Mouse (Mus musculus) myocyte (in vitro differentiated cells): ENCODE measurements around the gene Lat2. TPM values are rescaled to one million over a fixed set of nuclear protein-coding genes. Genes with fewer than 3 reads are reported as not detected.
A peak's percentile ranks its signal among the peaks of the same experiment; 100 is the strongest.

Experiments used
- H3K27me3 ChIP-seq: one replicate; pipeline ENCODE4 v1.6.1; 2011; ENCODE audit not compliant: control insufficient read depth, insufficient read depth, insufficient read length
- H3K36me3 ChIP-seq: one replicate; pipeline ENCODE4 v1.6.1; 2011; ENCODE audit not compliant: control insufficient read depth, insufficient read depth
- H3K4me2 ChIP-seq: one replicate; pipeline ENCODE4 v1.6.1; 2011; ENCODE audit warnings: low read depth, control low read depth
- H3K4me3 ChIP-seq: one replicate; pipeline ENCODE4 v1.5.1; 2011; ENCODE audit warnings: mild to moderate bottlenecking, control low read depth, moderate library complexity
- H3K79me2 ChIP-seq: one replicate; pipeline ENCODE4 v1.6.1; 2011; ENCODE audit not compliant: control insufficient read depth, insufficient read depth
- H3ac ChIP-seq: one replicate; pipeline ENCODE4 v1.6.1; 2011; ENCODE audit not compliant: control insufficient read depth, insufficient read length
- CEBPB ChIP-seq: IDR thresholded peaks from 2 replicates; pipeline ENCODE4 v1.6.1; 2011; ENCODE audit warnings: mild to moderate bottlenecking, moderate library complexity; ENCODE audit not compliant: poor library complexity, insufficient read depth, severe bottlenecking
- E2F4 ChIP-seq: IDR thresholded peaks from one replicate; pipeline ENCODE4 v1.6.1; 2011; ENCODE audit warnings: mild to moderate bottlenecking, control low read depth, moderate library complexity; ENCODE audit not compliant: insufficient read depth
- MAX ChIP-seq: IDR thresholded peaks from one replicate; pipeline ENCODE4 v1.6.1; 2011; ENCODE audit warnings: low read depth, mild to moderate bottlenecking, control low read depth
- MYOD1 ChIP-seq, 3 experiments: IDR thresholded peaks; one replicate each; pipeline ENCODE4 v1.6.1; 2011; ENCODE audit warnings: control low read depth in 2 of 3, low read depth in 2 of 3, mild to moderate bottlenecking in 2 of 3, moderate library complexity in 1 of 3; ENCODE audit not compliant: insufficient read length in 2 of 3, control insufficient read depth in 1 of 3
- MYOG ChIP-seq, 3 experiments: IDR thresholded peaks; one replicate each; pipeline ENCODE4 v1.6.1; 2011; ENCODE audit warnings: control low read depth in 2 of 3, low read depth in 2 of 3, mild to moderate bottlenecking in 2 of 3; ENCODE audit not compliant: insufficient read length in 2 of 3, control insufficient read depth in 1 of 3, insufficient read depth in 1 of 3
- POLR2A ChIP-seq: IDR thresholded peaks from one replicate; pipeline ENCODE4 v1.6.1; 2011; ENCODE audit warnings: low read depth, mild to moderate bottlenecking, control low read depth, moderate library complexity; ENCODE audit not compliant: insufficient read length
- POLR2AphosphoS2 ChIP-seq: IDR thresholded peaks from one replicate; pipeline ENCODE4 v1.6.1; 2011; ENCODE audit warnings: low read depth, control low read depth; ENCODE audit not compliant: insufficient read length
- REST ChIP-seq: IDR thresholded peaks from one replicate; pipeline ENCODE4 v1.6.1; 2011; ENCODE audit warnings: mild to moderate bottlenecking, control low read depth, moderate library complexity; ENCODE audit not compliant: insufficient read depth, insufficient read length
- SRF ChIP-seq: IDR thresholded peaks from one replicate; pipeline ENCODE4 v1.6.1; 2011; ENCODE audit warnings: low read depth; ENCODE audit not compliant: control insufficient read depth, insufficient read length
- TCF12 ChIP-seq: IDR thresholded peaks from one replicate; pipeline ENCODE4 v1.6.1; 2011; ENCODE audit warnings: mild to moderate bottlenecking, control low read depth; ENCODE audit not compliant: poor library complexity, insufficient read depth, severe bottlenecking
- TCF3 ChIP-seq: IDR thresholded peaks from one replicate; pipeline ENCODE4 v1.6.1; 2011; ENCODE audit warnings: low read depth, control low read depth; ENCODE audit not compliant: insufficient read length
- USF1 ChIP-seq: IDR thresholded peaks from one replicate; pipeline ENCODE4 v1.6.1; 2011; ENCODE audit warnings: low read depth, mild to moderate bottlenecking, control low read depth, moderate library complexity
- polyA plus RNA-seq: library from polyadenylated mRNA; unstranded; fragments of >200 nt; fragmentation: generic; extraction: Trizol; gene quantifications from one replicate; pipeline ENCODE4 v1.2.1, GENCODE M21; 2012; ENCODE audit warnings: missing spikeins

Gene Lat2
- polyA plus RNA-seq, 1 experiment = 0.59 TPM

- Histone ChIP-seq H3K4me3 (no peak overlapping the region), H3ac (no peak overlapping the region), H3K36me3 (peaks cover 20% of the 10 kb centered on the region)
Measured at GRCm38 (mm10) chr5:134614296-134614695, 529 bp downstream of the Lat2 start.

DNA sequence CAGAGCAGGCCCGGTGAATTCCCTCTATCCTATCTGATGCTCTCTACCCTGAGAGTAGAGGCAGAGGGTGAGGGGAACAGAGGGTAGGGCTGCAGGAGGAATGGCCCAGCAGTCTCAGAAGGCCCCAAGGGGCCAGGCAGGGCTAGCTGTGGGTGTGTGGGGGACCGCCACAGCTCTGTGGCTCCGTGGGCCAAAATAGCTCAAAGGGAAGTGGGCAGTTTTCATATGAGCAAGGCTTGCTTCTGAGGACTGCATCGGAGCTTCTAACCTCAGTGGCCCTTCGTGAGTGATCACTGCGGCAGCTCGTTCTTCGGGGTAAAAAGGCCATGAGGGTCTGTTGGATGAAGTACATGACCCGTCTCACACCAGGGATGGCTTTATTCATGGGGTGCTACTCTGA, 1.1 kb downstream of the Lat2 start:
- peaks cover 14% of the 10 kb centered on the region for H3K36me3 ChIP-seq
- TF ChIP-seq POLR2AphosphoS2 (peak; percentile 23), REST (no peak), SRF (no peak), MYOD1 (IDR thresholded peaks at IDR 0.05; ENCODE audit: control insufficient read depth in 1 of 3, insufficient read length in 2 of 3, low read depth in 2 of 3) (no peak), TCF3 (no peak), E2F4 (no peak)

More at GRCm38 (mm10) chr5:134614296-134614695, 529 bp downstream of the Lat2 start:
- H3K27me3 ChIP-seq = no peaks in the 10 kb centered on the region
- H3K79me2 ChIP-seq = no peaks in the 10 kb centered on the region
- no peak for TF ChIP-seq E2F4
- TF ChIP-seq SRF = no peak
- no peak for TF ChIP-seq MYOG (IDR thresholded peaks at IDR 0.05; ENCODE audit: control insufficient read depth in 1 of 3, insufficient read depth in 1 of 3, insufficient read length in 2 of 3, low read depth in 2 of 3)
- TF ChIP-seq TCF3 = no peak
- no peak for TF ChIP-seq MAX
- no peak for TF ChIP-seq REST
- no peak for TF ChIP-seq TCF12
- H3K4me2 ChIP-seq = no peak overlapping the region

DNA sequence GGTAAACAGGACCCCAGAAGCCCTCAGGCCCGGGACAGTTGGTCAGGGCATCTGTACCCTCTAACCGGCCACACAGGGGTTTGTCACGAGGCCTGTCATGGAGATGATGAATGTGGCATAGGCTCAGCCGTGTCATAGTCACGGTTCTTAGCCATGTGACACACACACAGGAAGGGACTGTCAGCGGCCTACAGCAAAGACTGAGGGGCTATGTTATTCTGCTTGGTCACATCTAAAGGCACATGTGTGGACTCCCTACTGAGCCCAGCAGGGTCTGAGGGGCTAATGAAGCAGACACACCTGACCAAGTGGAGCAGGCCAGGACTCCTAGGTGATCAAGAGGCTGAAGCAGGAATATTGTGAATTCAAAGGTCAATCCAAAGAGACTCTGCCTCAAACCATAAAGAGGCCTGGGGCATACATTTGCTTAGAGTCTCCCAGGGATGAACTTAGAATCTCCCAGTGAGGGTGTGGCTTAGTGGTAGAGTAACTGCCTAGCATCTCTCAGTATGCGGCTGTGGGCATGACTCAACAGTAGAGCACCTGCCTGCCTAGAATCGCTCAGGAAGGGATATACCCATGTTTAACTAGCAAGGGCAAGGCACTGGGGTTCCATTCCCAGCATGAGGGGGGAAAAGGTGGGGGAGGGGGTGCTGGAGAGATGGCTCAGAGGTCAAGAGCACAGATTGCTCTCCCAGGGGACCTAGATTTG, 2.9 kb downstream of the Lat2 start:
- no peak overlapping the region for H3K4me2 ChIP-seq
- no peak overlapping the region for H3K4me3 ChIP-seq
- H3ac ChIP-seq = no peak overlapping the region
- peaks cover 4% of the 10 kb centered on the region for H3K36me3 ChIP-seq
- no peaks in the 10 kb centered on the region for H3K79me2 ChIP-seq
- TF ChIP-seq SRF (no peak), MYOD1 (IDR thresholded peaks at IDR 0.05; ENCODE audit: control insufficient read depth in 1 of 3, insufficient read length in 2 of 3, low read depth in 2 of 3) (peak in 1 of 3 experiments; percentile 36), POLR2A (no peak), REST (no peak)
- H3K27me3 ChIP-seq = no peaks in the 10 kb centered on the region

More for the DNA sequence above, 1.1 kb downstream of the Lat2 start:
- no peak overlapping the region for H3ac ChIP-seq
- H3K4me3 ChIP-seq = no peak overlapping the region
- no peaks in the 10 kb centered on the region for H3K27me3 ChIP-seq
- H3K4me2 ChIP-seq = no peak overlapping the region
- no peaks in the 10 kb centered on the region for H3K79me2 ChIP-seq

- no peak overlapping the region for H3K4me3 ChIP-seq
- H3K27me3 ChIP-seq = no peaks in the 10 kb centered on the region
- H3K36me3 ChIP-seq = no peaks in the 10 kb centered on the region
- no peak for TF ChIP-seq TCF3
- no peak for TF ChIP-seq USF1
- no peak for TF ChIP-seq SRF
- no peak for TF ChIP-seq TCF12
- no peak for TF ChIP-seq POLR2A
- no peak for TF ChIP-seq MYOG (IDR thresholded peaks at IDR 0.05; ENCODE audit: control insufficient read depth in 1 of 3, insufficient read depth in 1 of 3, insufficient read length in 2 of 3, low read depth in 2 of 3)
- TF ChIP-seq CEBPB = no peak
- TF ChIP-seq POLR2AphosphoS2 = no peak
- no peak for TF ChIP-seq E2F4
- TF ChIP-seq MAX = no peak
- TF ChIP-seq REST = no peak
- H3K4me2 ChIP-seq = no peak overlapping the region
- no peak overlapping the region for H3ac ChIP-seq
- no peaks in the 10 kb centered on the region for H3K79me2 ChIP-seq
Measured at GRCm38 (mm10) chr5:134609916-134610643, 4.7 kb downstream of the Lat2 start.

GRCm38 (mm10) chr5:134607121-134607520, 7.7 kb downstream of the Lat2 start:
- Histone ChIP-seq H3K36me3 (no peaks in the 10 kb centered on the region), H3K27me3 (no peaks in the 10 kb centered on the region), H3K79me2 (no peaks in the 10 kb centered on the region), H3K4me3 (no peak overlapping the region), H3ac (no peak overlapping the region), H3K4me2 (no peak overlapping the region)
- TF ChIP-seq E2F4 (no peak), SRF (no peak), USF1 (peak; percentile 71), TCF12 (no peak)
